Mouse (Mus musculus): ENCODE results near the gene Ssxb9.
"Not testable (repeated sequence)": the region's sequence is repeated elsewhere in the genome, so short reads cannot be mapped to it uniquely, and the experiment has no call there.

The Ssxb9 gene

DNA sequence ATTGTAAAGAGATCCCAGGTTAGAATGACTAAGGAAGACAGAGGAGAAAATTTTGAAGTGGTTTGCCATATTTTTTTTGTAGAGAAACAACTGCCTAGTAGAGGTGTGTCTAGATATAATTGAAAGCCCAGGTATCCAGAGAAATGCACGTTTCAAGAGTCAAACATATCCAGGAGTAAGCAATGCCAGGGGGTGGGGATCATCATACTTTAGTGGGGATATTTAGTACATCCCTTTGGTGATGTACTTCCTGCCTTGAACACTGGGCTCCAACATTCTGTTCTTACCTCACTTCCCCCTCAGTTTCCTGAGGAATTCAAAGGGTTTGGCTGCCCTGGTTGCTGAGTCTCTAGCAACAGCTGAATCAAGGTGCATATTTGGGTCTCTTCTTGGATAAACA, at the start of gene Ssxb9:
Gene Ssxb9 (plus strand): TSS at position 301 of the 400 bp plus-strand sequence.
- DNase-seq (ENCODE audit: low read depth, low spot score): not testable (repeated sequence)

DNA sequence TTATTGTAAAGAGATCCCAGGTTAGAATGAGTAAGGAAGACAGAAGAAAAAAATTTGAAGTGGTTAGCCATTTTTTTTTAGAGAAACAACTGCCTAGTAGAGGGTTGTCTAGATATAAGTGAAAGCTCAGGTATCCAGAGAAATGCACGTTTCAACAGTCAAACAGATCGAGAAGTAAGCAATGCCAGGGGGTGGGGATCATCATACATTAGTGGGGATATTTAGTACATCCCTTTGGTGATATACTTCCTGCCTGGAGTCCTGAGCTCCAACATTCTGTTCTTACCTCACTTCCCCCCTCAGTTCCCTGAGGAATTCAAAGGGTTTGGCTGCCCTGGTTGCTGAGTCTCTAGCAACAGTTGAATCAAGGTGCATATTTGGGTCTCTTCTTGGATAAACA, 39.7 kb upstream of the Ssxb9 start, which contains the start of gene Ssxb10:
Gene Ssxb10 (plus strand): TSS at position 301 of the 400 bp plus-strand sequence.
- no peak for DNase-seq (ENCODE audit: low read depth, low spot score)

GRCm38 (mm10) chrX:8413005-8413404, 46.2 kb downstream of the Ssxb9 start, which contains the start of gene Ssxb1:
Gene Ssxb1 (plus strand): TSS chrX:8413305.
- DNase-seq (ENCODE audit: low read depth, low spot score): not testable (repeated sequence)

All from R1 (cell line).